Mouse (Mus musculus) heart, embryonic 11.5 days (tissue): ENCODE measurements at regions not wholly inside any gene's neighbourhood (a gene's known extent, or its start where the extent isn't known, plus 50 kb on each side); places are given as distances from the start of the nearest gene placed in this dataset.
"Not testable (repeated sequence)": the region's sequence is repeated elsewhere in the genome, so short reads cannot be mapped to it uniquely, and the experiment has no call there.

ENCODE experiments used
- ATAC-seq: fragments of 200-750 bp; cut with Nextera tagmentation; replicated peaks from 2 replicates; pipeline ENCODE4 v1.8.0; 2017; ENCODE audit warnings: moderate library complexity; ENCODE audit not compliant: insufficient number of reproducible peaks, low FRiP score, low TSS enrichment
- H3K27ac ChIP-seq: fragments of 300-500 bp; sonication (generic); 2 replicates; pipeline ENCODE4 v1.5.1; 2014; ENCODE audit warnings: mild to moderate bottlenecking, low read depth, low read length
- H3K27me3 ChIP-seq: fragments of 300-500 bp; sonication (generic); 2 replicates; pipeline ENCODE4 v1.6.1; 2014; ENCODE audit warnings: mild to moderate bottlenecking, low read length, mixed read lengths; ENCODE audit not compliant: control insufficient read depth, insufficient read depth
- H3K36me3 ChIP-seq: fragments of 300-500 bp; sonication (generic); 2 replicates; pipeline ENCODE4 v1.6.1; 2014; ENCODE audit warnings: mild to moderate bottlenecking, low read length, moderate library complexity, mixed read lengths; ENCODE audit not compliant: control insufficient read depth, insufficient read depth
- H3K4me1 ChIP-seq: fragments of 300-500 bp; sonication (generic); 2 replicates; pipeline ENCODE4 v1.6.1; 2014; ENCODE audit warnings: low read length; ENCODE audit not compliant: control insufficient read depth, insufficient read depth
- H3K4me2 ChIP-seq: fragments of 300-500 bp; sonication (generic); 2 replicates; pipeline ENCODE4 v1.6.1; 2014; ENCODE audit warnings: mild to moderate bottlenecking, moderate library complexity
- H3K4me3 ChIP-seq: fragments of 300-500 bp; sonication (generic); 2 replicates; pipeline ENCODE4 v1.5.1; 2014; ENCODE audit warnings: low read depth, low read length
- H3K9ac ChIP-seq: fragments of 300-500 bp; sonication (generic); 2 replicates; pipeline ENCODE4 v1.6.1; 2014; ENCODE audit warnings: mild to moderate bottlenecking, low read depth, low read length, moderate library complexity
- H3K9me3 ChIP-seq: fragments of 300-500 bp; sonication (generic); replicated peaks from 2 replicates; pipeline ENCODE4 v1.6.1; 2016; ENCODE audit warnings: low read length; ENCODE audit not compliant: control insufficient read depth
- WGBS: fragments of 180-500 bp; shearing (Covaris S2); extraction: QIAGEN DNeasy Blood & Tissue Kit; methylation state at CpG from one replicate; pipeline ENCODE4 v1.1.7; 2014; ENCODE audit not compliant: insufficient replicate concordance; 5-methylcytosine and 5-hydroxymethylcytosine counted together

GRCm38 (mm10) chr16:93333654-93334053 lies 270.2 kb downstream of the Setd4 start:
- Histone ChIP-seq H3K27ac (no peak overlapping the region), H3K4me1 (peaks cover 12% of the 10 kb centered on the region), H3K27me3 (no peaks in the 10 kb centered on the region; the same call in 1 of the 2 replicates), H3K9me3 (no peaks in the 10 kb centered on the region), H3K9ac (no peak overlapping the region), H3K4me3 (no peak overlapping the region), H3K4me2 (no peak overlapping the region), H3K36me3 (no peaks in the 10 kb centered on the region)
- ATAC-seq = no peak
- WGBS = 61% methylated on average over 6 of the region's 6 CpGs

DNA sequence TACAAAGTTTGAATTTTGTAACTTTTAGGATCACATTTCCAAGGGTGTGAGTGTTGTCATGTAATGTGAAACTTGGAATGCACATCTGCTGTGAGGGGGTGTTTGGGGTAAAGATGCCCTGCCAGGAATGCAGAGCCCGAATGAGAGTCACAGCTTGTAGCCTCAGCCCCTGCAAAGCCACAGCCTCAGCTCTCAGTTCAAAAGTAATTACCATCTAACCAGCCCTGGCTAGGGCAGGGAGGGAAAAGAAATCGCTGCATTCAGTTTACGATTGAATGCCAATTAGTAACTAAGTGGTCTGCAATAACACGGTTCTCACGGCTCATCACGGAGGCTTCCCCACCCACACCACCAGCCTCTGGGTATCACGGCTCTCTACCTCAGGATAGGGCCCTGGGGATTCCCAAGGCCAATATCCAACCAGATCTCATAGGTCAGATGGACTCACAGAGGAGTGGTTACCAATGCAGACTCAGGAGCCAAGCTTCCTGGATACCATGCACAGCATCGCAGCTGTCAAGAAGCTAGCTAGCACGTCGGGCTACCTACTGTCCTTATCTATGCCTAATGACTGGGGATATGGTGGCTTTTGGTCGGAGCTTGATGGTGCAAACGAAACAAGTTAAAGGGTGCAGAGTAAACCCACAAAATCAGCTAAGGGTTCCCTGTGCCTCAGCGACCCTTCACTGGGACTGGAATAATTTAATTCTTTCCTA lies 275.0 kb downstream of the Setd4 start:
- Histone ChIP-seq H3K9ac (no peak overlapping the region), H3K4me1 (0 out of 2 replicates have a peak, but pooled peaks cover 3% of the 10 kb centered on the region), H3K27me3 (no peaks in the 10 kb centered on the region; the same call in 1 of the 2 replicates), H3K4me3 (no peak overlapping the region), H3K4me2 (peak overlapping the region; percentile 17; the same call in 1 of the 2 replicates), H3K27ac (no peak overlapping the region), H3K36me3 (no peaks in the 10 kb centered on the region), H3K9me3 (no peaks in the 10 kb centered on the region)
- ATAC-seq = no peak
- 22% methylated on average over 13 of the region's 13 CpGs for WGBS

DNA sequence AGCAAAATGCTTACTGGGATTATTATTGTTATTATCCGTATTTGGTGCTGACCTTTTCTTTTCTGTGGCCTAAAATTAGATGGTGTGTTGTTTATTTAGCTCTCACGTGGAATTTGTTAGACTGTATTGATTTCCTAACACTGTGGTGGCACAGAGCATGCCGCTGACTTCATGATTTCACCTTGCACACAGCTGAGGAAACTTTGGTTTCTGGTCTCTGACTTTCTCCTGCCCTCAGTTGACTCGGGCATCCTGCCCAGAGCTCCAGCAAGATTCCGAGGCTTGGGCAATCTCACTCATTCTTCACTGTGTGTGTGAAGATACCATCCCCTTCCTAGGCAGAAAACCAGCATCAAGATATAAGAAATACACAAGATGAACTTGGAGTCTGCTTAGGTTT lies 279.0 kb downstream of the Setd4 start:
- WGBS = 72% methylated on average over 5 of the region's 5 CpGs
- Histone ChIP-seq H3K9me3 (no peaks in the 10 kb centered on the region), H3K27ac (no peak overlapping the region), H3K27me3 (no peaks in the 10 kb centered on the region), H3K4me3 (no peak overlapping the region), H3K9ac (no peak overlapping the region), H3K4me2 (no peak overlapping the region), H3K4me1 (0 out of 2 replicates have a peak, but pooled peaks cover 3% of the 10 kb centered on the region), H3K36me3 (no peaks in the 10 kb centered on the region)
- ATAC-seq = no peak

DNA sequence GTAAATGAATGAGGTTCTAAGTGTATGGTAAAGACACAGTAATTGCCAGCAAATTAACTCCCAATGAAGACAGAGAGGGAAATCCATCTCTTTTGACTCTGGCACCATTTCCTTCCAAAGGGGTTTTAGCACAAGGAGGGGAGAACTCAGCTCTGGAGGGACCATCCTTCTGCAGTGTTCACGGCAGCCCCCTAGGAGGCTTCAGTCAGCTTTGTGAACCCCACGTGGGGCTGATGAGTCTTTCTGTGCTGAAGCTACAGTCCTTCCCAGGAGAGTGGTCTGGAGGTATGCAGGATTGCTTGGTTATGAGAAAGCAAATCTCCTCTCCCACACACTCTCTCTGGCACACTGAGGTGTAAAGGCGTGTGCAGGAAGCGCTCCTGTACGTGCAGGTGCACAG lies 280.7 kb downstream of the Setd4 start:
- 66% methylated on average over 5 of the region's 5 CpGs for WGBS
- ATAC-seq = no peak
- Histone ChIP-seq H3K4me3 (no peak overlapping the region), H3K4me2 (no peak overlapping the region), H3K36me3 (no peaks in the 10 kb centered on the region), H3K27ac (no peak overlapping the region), H3K4me1 (no peaks in the 10 kb centered on the region), H3K9me3 (no peaks in the 10 kb centered on the region), H3K9ac (no peak overlapping the region), H3K27me3 (no peaks in the 10 kb centered on the region)

DNA sequence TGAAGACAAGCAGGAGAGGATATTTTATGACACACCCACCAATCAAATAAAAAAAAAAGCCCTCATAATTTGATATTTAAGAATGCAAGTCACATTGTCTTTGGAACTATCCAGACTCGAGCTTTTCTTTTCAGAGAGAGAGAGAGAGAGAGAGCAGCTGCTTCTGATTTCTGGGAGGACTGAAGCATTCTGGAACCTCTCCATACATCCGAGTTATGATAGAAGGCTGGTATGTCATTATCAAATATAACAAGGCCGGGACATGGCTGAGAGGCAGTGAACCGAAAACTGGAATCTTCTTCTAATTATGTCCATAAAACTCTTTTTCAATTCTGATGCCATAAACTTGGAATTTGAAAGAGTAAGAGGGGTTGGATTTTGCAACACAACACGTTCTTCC lies 284.3 kb downstream of the Setd4 start:
- H3K9ac ChIP-seq = no peak overlapping the region
- no peaks in the 10 kb centered on the region for H3K9me3 ChIP-seq
- no peak overlapping the region for H3K4me2 ChIP-seq
- no peaks in the 10 kb centered on the region for H3K27me3 ChIP-seq
- H3K27ac ChIP-seq = no peak overlapping the region
- WGBS = 75% methylated on average over 5 of the region's 5 CpGs
- no peaks in the 10 kb centered on the region for H3K36me3 ChIP-seq
- no peaks in the 10 kb centered on the region for H3K4me1 ChIP-seq
- no peak for ATAC-seq
- no peak overlapping the region for H3K4me3 ChIP-seq

- H3K4me1 ChIP-seq = no peaks in the 10 kb centered on the region
- no peaks in the 10 kb centered on the region for H3K9me3 ChIP-seq
- H3K27me3 ChIP-seq = no peaks in the 10 kb centered on the region
- H3K27ac ChIP-seq = no peak overlapping the region
- WGBS = 63% methylated on average over 12 of the region's 12 CpGs
- no peak overlapping the region for H3K4me3 ChIP-seq
- H3K9ac ChIP-seq = no peak overlapping the region
- no peak for ATAC-seq
- no peaks in the 10 kb centered on the region for H3K36me3 ChIP-seq
- H3K4me2 ChIP-seq = no peak overlapping the region
Observed at GRCm38 (mm10) chr16:93311644-93312043, 292.2 kb downstream of the Setd4 start.

DNA sequence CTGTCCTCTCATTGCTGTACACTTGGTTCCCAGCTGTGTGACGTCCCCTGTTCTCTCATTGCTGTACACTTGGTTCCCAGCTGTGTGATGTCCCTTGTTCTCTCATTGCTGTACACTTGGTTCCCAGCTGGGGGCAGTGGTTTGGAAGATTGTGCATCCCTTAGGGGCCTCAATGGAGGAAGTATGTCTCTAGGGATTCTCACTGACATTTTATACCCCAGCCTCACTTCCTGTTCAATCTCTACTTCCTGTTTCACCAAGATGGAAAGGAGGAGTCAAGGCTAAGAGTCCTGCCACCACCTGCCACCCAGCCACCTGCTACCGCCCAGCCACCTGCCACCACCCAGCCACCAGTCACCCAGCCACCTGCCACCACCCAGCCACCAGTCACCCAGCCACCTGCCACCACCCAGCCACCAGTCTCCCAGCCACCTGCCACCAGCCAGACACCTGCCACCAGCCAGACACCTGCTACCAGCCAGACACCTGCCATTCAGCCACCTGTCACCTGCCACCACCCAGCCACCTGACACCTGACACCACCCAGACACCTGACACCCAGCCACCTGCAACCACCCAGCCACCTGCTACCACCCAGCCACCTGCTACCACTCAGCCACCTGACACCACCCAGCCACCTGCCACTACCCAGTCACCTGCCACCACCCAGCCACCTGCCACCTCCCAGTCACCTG lies 295.1 kb downstream of the Setd4 start:
- H3K9ac ChIP-seq = no peak overlapping the region
- H3K9me3 ChIP-seq = no peaks in the 10 kb centered on the region
- no peaks in the 10 kb centered on the region for H3K27me3 ChIP-seq
- H3K27ac ChIP-seq = no peak overlapping the region
- ATAC-seq = no peak
- no peaks in the 10 kb centered on the region for H3K36me3 ChIP-seq
- no peak overlapping the region for H3K4me3 ChIP-seq
- WGBS = 88% methylated on average over 2 of the region's 2 CpGs
- H3K4me2 ChIP-seq = no peak overlapping the region
- no peaks in the 10 kb centered on the region for H3K4me1 ChIP-seq

DNA sequence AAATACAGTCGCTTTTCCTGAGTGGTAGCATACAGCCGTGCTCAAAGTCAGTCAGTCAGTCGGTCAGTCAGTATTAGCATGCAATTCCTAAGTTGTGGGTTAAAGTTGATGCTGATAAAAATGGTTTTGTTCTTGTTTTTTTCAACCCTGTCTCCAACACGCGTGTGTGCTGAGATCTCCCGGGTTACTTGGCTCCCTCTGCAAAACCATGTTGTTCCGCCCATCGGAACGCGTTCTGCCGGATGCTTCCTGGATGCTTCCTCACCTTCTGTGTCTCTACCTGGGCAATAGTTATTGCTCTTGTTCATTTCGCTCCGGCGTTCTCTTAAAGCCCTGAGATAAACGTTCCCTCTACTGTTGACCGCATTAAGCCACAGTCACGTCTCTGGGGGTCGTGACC lies 296.9 kb downstream of the Setd4 start:
- no peak overlapping the region for H3K27ac ChIP-seq
- H3K9me3 ChIP-seq = no peaks in the 10 kb centered on the region
- 86% methylated on average over 18 of the region's 18 CpGs for WGBS
- H3K9ac ChIP-seq = no peak overlapping the region
- no peak overlapping the region for H3K4me3 ChIP-seq
- no peak for ATAC-seq
- no peaks in the 10 kb centered on the region for H3K36me3 ChIP-seq
- no peaks in the 10 kb centered on the region for H3K27me3 ChIP-seq
- no peak overlapping the region for H3K4me2 ChIP-seq
- no peaks in the 10 kb centered on the region for H3K4me1 ChIP-seq

DNA sequence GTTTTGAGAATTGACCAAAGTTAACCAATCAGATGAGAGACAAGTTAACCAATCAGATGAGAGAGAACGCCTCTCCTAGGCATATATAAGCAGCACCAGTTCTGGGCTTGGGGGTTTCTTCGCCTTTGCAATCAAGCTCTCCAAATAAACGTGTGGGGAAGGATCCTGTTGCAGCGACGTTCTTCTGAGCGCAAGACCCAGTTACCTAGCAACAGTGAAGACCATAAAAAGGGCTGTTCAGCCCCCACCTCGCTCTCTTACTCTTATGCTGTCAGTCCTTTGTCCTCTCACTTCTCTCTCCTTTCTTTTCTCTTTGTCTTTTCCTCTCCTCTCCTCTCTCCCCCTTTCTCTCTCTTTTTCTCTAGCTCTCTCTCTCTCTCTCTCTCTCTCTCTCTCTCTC lies 297.7 kb downstream of the Setd4 start:
- not testable (repeated sequence) for H3K4me3 ChIP-seq, ATAC-seq, H3K9ac ChIP-seq, H3K36me3 ChIP-seq, H3K27me3 ChIP-seq, H3K4me1 ChIP-seq, H3K27ac ChIP-seq, H3K4me2 ChIP-seq, H3K9me3 ChIP-seq
- 69% methylated on average over 7 of the region's 7 CpGs for WGBS
